Mouse (Mus musculus) bone marrow macrophage, adult 2 months (primary cell): ENCODE data around the gene Iqschfp. TPM values are rescaled to one million over a fixed set of nuclear protein-coding genes. Genes with fewer than 3 reads are reported as not detected.

Experiments
- H3K27ac ChIP-seq: 2 replicates; pipeline ENCODE4 v1.5.1; 2012; ENCODE audit warnings: low read depth, low read length; ENCODE audit not compliant: insufficient read depth
- H3K4me1 ChIP-seq: 2 replicates; pipeline ENCODE4 v1.6.1; 2012; ENCODE audit warnings: low read length; ENCODE audit not compliant: control insufficient read depth, insufficient read depth
- H3K4me3 ChIP-seq: 2 replicates; pipeline ENCODE4 v1.5.1; 2012; ENCODE audit warnings: mild to moderate bottlenecking, low read length, moderate library complexity; ENCODE audit not compliant: insufficient read depth
- CTCF ChIP-seq: IDR thresholded peaks from 2 replicates; pipeline ENCODE4 v1.5.1; 2012; ENCODE audit warnings: low read depth, mild to moderate bottlenecking, low read length, moderate library complexity
- POLR2A ChIP-seq: IDR thresholded peaks from 2 replicates; pipeline ENCODE4 v1.6.1; 2012; ENCODE audit warnings: mild to moderate bottlenecking, low read depth, low read length, borderline replicate concordance
- polyA plus RNA-seq: library from polyadenylated mRNA; stranded (reverse); fragments of >200 nt; gene quantifications from 2 replicates; pipeline ENCODE4 v1.2.4, GENCODE M21; 2012; ENCODE audit not compliant: missing spikeins, insufficient read depth, insufficient read length

Gene Iqschfp
- polyA plus RNA-seq, 1 experiment = not detected

DNA sequence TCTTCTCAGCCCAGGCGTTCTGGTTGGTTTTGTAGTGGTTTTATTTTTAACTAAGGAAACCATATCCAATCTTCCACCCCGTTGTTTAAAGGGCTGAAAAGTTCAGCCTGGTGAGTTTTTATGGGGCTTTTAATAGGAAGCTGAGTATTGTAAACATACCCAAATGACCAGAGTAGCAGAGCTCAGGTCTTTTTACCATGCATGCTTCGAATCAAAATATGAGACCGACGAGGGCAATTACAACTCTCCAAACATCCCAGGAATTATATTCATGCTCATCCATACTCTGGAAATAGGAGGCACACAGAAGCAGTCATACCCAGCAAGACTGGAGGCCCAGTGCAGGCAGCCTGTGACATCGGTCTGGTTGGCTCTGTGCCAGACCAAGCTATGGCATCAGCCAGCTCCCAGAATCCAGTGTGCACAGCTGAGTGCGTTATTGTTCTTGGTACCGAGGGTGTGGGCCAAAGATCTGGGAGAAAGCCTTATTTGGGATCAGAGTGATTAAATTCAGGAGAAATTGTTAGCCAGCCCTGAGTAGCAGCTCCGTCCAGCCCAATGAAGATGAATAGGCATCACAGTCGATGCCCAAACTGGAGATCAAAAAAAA is 703.4 kb downstream of the Iqschfp start:
- no peak overlapping the region for H3K27ac ChIP-seq
- no peaks in the 10 kb centered on the region for H3K4me1 ChIP-seq
- TF ChIP-seq POLR2A (no peak), CTCF (no peak)
- no peak overlapping the region for H3K4me3 ChIP-seq

DNA sequence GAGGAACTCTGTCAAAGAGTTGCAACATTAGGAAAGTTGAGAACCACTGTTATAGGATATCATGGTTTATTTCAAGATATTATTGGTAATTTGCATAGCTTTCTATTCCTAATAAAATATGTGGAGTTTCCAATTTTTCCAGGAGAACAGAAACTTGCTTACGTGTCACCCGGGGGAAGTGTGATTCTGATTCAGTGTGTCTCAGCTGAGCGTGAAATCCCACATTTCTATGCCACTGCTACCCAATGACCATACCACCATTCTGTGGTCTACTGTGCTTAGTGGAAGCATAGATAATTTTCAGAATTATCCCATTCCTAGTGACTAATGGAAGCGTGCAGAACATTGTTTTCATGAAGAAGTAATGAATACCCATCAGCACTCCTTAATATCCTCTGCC is 704.9 kb downstream of the Iqschfp start:
- Histone ChIP-seq H3K4me3 (no peak overlapping the region), H3K4me1 (no peaks in the 10 kb centered on the region), H3K27ac (no peak overlapping the region)
- TF ChIP-seq CTCF (no peak), POLR2A (no peak)

DNA sequence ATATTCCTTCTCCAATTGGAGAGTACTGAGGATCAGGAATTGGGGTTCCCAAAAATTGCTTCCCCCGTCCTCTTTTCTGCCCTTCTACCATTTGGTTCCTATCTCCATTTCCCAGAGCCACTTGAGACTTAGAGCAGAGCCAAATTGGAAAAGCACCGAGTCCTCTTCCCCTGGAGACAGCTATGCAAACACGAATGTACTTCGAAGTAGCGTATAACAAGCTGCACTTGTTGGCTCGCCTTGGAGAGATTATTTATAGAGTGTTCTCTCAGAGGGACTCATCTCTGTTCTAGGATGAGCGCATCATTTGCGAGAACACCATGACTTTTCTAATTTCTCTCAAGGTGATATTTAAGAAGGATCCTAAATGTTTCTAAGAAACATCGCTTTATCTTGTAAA is 710.9 kb downstream of the Iqschfp start:
- no peak overlapping the region for H3K4me3 ChIP-seq
- TF ChIP-seq POLR2A (no peak), CTCF (no peak)
- no peak overlapping the region for H3K27ac ChIP-seq
- H3K4me1 ChIP-seq = no peaks in the 10 kb centered on the region

DNA sequence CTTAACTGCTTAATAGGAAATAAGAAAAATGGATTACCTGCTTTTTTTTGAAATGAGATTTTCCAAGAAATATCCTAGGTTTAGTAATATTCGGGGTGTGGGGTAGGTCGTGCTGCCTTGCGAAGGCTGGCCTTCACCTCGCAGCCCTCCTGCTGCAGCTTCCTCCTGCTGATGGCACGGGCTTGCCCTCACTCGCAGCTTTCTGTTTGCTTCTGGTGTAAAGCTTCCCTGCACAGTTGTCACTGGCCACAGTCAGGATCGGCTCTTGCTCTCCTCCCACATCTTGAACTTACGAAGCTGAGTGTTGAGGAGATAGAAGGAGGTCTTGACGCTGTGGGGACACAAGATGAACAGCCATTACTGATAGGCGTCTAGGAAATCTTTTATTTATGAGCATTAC is 712.4 kb downstream of the Iqschfp start:
- Histone ChIP-seq H3K27ac (no peak overlapping the region), H3K4me3 (no peak overlapping the region), H3K4me1 (no peaks in the 10 kb centered on the region)
- TF ChIP-seq CTCF (no peak), POLR2A (no peak)

DNA sequence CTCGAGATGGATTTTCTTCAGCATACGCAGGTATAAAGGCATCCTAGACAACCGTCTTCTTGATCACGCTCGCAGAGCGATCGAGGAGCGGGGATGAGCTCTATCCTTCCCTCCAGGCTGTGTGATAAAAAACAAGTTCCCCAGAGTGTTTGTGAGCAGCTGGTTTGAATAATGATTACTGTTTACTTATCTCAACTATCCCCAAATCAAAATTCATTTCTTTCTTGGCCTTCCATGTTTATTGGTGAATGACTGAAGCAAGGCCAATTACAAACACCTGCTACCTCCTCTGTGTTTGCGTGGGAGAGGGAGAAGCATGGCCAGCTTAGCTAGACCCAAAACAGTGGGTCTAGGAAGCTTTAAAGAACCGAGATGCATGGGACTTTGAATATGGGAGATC is 712.9 kb downstream of the Iqschfp start:
- Histone ChIP-seq H3K27ac (no peak overlapping the region), H3K4me1 (no peaks in the 10 kb centered on the region)
- TF ChIP-seq POLR2A = no peak
- no peak for TF ChIP-seq CTCF

DNA sequence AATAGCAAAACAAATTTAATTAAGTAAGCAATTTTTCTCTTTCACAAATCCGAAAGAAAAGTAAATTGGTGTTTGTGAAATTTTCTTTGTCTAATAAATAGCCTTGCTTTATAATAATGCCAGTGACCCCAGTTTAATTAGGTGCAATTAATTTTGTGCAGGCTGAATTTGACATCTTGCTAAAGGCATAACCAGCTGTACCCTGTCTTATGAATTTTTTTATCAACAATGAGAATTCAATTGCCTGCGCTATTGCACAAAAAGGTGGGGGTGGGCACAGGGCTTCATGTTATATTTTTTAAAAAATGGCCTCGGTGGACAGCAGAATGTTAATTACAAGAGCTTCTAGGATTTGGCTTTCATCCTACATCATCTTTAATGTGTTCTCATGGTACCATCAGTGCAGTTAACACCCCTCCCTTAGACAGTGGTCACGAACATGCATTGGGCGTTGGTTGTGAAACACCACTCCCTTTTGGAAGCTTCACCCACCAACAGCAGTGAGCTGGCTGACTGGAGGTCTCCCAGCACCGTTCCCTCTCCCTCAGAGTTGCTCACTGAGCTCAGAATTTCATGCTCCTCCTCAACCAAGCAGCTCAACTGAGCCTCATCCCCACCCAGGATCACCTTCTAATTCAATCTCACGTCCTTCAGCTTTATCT is 714.0 kb downstream of the Iqschfp start:
- TF ChIP-seq POLR2A (no peak), CTCF (no peak)
- no peaks in the 10 kb centered on the region for H3K4me1 ChIP-seq
- no peak overlapping the region for H3K4me3 ChIP-seq
- no peak overlapping the region for H3K27ac ChIP-seq

More for the DNA sequence above, 712.9 kb downstream of the Iqschfp start:
- no peak overlapping the region for H3K4me3 ChIP-seq

DNA sequence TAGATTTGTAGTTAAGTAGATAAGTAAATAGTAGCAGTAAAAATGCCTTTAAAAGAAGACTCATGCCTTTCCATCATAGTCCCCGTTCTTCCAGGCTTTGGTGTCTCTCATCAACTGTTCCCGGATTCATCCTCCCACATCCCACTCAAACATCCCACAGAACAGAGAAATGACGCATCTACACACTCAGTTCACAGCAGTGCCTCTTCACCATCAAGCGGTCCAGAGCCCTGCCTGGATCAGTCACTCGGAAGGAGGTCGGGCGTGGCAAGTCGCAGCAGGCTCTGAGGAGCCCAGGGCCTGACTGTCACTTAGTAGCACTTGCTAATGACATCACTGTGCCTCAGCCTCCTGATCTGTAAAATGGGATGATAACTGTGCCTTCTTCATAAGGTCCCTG is 714.7 kb downstream of the Iqschfp start:
- H3K27ac ChIP-seq = no peak overlapping the region
- no peaks in the 10 kb centered on the region for H3K4me1 ChIP-seq
- no peak overlapping the region for H3K4me3 ChIP-seq
- TF ChIP-seq POLR2A = no peak
- no peak for TF ChIP-seq CTCF

DNA sequence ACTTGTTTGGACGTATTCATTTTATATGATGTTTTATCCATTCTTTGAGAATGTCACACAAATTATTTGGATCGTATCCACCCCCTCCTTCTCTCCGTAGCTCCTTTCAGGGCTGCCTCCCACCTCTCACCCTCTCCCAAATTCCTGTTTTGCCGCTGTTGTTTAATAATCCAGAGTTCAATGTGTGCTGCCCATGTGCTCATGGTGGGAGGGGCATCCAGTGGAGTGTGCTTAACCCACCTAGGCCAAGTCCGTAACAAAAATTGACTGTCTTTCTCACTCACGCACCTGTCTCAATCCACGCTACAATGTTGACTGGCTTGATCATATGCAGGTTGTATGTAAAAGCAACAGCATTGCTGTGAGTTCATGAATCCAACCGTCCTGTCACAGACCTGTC is 715.3 kb downstream of the Iqschfp start:
- Histone ChIP-seq H3K27ac (no peak overlapping the region), H3K4me1 (no peaks in the 10 kb centered on the region), H3K4me3 (no peak overlapping the region)
- TF ChIP-seq CTCF = no peak
- TF ChIP-seq POLR2A = no peak

DNA sequence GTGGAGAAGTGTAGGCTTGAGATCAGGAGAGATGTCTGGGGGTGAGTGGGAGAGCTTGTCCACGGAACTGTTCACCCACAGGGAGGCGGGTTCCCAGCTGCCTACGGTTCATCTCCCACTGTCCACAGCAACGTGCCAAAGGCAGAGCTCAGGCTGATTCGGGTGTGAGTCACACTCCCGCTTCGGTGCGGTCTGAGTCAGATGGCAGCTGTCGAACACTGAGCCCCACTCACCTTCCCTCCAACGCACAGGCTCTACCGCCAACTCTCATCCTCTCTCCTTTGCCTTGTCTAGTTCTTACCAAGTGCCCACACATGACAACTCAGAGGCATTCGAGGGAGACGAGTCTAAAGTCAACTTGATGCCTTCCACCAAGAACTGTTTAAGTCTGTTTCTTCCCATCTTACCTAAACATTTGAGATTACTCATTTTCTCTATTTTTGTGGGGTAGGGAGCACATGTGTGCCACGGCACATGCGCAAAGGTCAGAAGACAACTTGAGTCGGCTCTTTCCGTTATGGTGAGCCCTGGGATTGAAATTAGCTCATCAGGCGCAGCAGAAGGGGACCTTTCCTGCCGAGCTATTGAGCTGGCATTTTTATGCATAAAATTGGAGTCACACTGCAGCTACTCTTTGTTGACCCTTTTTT is 716.9 kb downstream of the Iqschfp start:
- no peak overlapping the region for H3K27ac ChIP-seq

DNA sequence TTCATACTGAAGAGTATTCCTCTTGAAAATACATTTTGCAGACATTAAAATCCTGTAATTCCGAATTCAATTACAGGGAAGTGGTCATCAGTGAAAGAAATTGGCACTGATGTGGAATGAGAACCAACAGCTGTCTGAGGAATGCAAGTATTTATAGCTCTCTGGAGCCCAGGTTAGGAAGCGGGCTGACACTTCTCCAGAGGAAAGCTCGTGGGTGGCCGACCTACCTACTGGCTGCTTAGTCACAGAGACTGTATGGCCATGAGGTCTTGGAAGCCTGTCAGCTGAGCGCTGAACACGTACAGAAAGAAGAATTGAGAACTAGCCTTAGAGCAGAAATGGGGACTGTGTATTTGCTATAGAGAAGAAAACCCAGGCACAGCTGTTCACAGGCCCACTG is 718.0 kb downstream of the Iqschfp start:
- H3K4me1 ChIP-seq = no peaks in the 10 kb centered on the region
- H3K27ac ChIP-seq = no peak overlapping the region
- no peak for TF ChIP-seq CTCF
- TF ChIP-seq POLR2A = no peak
- no peak overlapping the region for H3K4me3 ChIP-seq

More for the DNA sequence above, 716.9 kb downstream of the Iqschfp start:
- H3K4me1 ChIP-seq = no peaks in the 10 kb centered on the region
- no peak for TF ChIP-seq CTCF
- no peak for TF ChIP-seq POLR2A
- no peak overlapping the region for H3K4me3 ChIP-seq
